Comparison of ENCODE assay signal across 8 mouse cellular contexts in genomic region chr5:143356686-143357388, GRCm38 (mm10). TPM values are rescaled to one million over a fixed set of nuclear protein-coding genes. Genes with fewer than 3 reads are reported as not detected.
DNase-seq lines count a peak whose midpoint lies in the region; ATAC-seq and TF ChIP-seq lines count a peak whose summit lies in the region.

Gene Grid2ip (plus strand): TSS chr5:143357338.

- no peaks in the 10 kb centered on the region for H3K9me3 ChIP-seq in lung, embryonic 14.5 days (ENCODE audit: low read depth, low read length)
- no peaks in the 10 kb centered on the region for H3K9me3 ChIP-seq in embryonic facial prominence, embryonic 13.5 days
- no peaks in the 10 kb centered on the region for H3K9me3 ChIP-seq in intestine, embryonic 16.5 days (ENCODE audit: control insufficient read depth, low read length)
- no peaks in the 10 kb centered on the region for H3K9me3 ChIP-seq in stomach, embryonic 14.5 days (ENCODE audit: control insufficient read depth, low read depth, low read length)

- H3K4me2 ChIP-seq in lung, embryonic 14.5 days = peak within 1 kb of the TSS; percentile 35
- H3K4me2 ChIP-seq in embryonic facial prominence, embryonic 13.5 days = peak within 1 kb of the TSS; percentile 56
- H3K4me2 ChIP-seq in intestine, embryonic 16.5 days (ENCODE audit: low read depth, low read length) = peak within 1 kb of the TSS; percentile 4; the same call in 1 of the 2 replicates
- H3K4me2 ChIP-seq in stomach, embryonic 14.5 days (replicated peaks; ENCODE audit: low read depth, low read length) = peak within 1 kb of the TSS; percentile 10; the same call in 1 of the 2 replicates

- peak within 1 kb of the TSS; percentile 15; the same call in 1 of the 2 replicates for H3K4me3 ChIP-seq in lung, embryonic 14.5 days (ENCODE audit: low read depth, low read length)
- H3K4me3 ChIP-seq in embryonic facial prominence, embryonic 13.5 days = peak within 1 kb of the TSS; percentile 35
- H3K4me3 ChIP-seq in intestine, embryonic 16.5 days (ENCODE audit: low read length) = no peak within 1 kb of the TSS
- peak within 1 kb of the TSS; percentile 9; the same call in 1 of the 2 replicates for H3K4me3 ChIP-seq in stomach, embryonic 14.5 days (ENCODE audit: low read depth, low read length)

- no peaks in the 10 kb centered on the region for H3K4me1 ChIP-seq in lung, embryonic 14.5 days (ENCODE audit: insufficient read depth)
- peaks cover 13% of the 10 kb centered on the region for H3K4me1 ChIP-seq in embryonic facial prominence, embryonic 13.5 days
- no peaks in the 10 kb centered on the region for H3K4me1 ChIP-seq in intestine, embryonic 16.5 days (ENCODE audit: control insufficient read depth, insufficient read depth, low read length)
- no peaks in the 10 kb centered on the region for H3K4me1 ChIP-seq in stomach, embryonic 14.5 days (ENCODE audit: control insufficient read depth, insufficient read depth, low read length)

- 17% methylated on average over 17 of the region's 17 CpGs for WGBS in lung, embryonic 14.5 days
- WGBS in embryonic facial prominence, embryonic 13.5 days = 13% methylated on average over 17 of the region's 17 CpGs
- WGBS in intestine, embryonic 16.5 days = 19% methylated on average over 17 of the region's 17 CpGs
- 20% methylated on average over 17 of the region's 17 CpGs for WGBS in stomach, embryonic 14.5 days

- no peaks in the 10 kb centered on the region for H3K36me3 ChIP-seq in lung, embryonic 14.5 days (ENCODE audit: insufficient read depth)
- H3K36me3 ChIP-seq in embryonic facial prominence, embryonic 13.5 days = no peaks in the 10 kb centered on the region
- H3K36me3 ChIP-seq in intestine, embryonic 16.5 days (ENCODE audit: control insufficient read depth, insufficient read depth, low read length) = no peaks in the 10 kb centered on the region
- no peaks in the 10 kb centered on the region for H3K36me3 ChIP-seq in stomach, embryonic 14.5 days (ENCODE audit: control insufficient read depth, insufficient read depth, low read length)

- no peak for TF ChIP-seq CTCF in lung, embryonic 14.5 days (IDR thresholded peaks at IDR 0.05; ENCODE audit: low read depth)

- H3K27me3 ChIP-seq in lung, embryonic 14.5 days (ENCODE audit: insufficient read depth, low read length) = peaks cover 31% of the 10 kb centered on the region
- H3K27me3 ChIP-seq in embryonic facial prominence, embryonic 13.5 days = peaks cover 36% of the 10 kb centered on the region
- H3K27me3 ChIP-seq in intestine, embryonic 16.5 days (replicated peaks; ENCODE audit: control insufficient read depth, insufficient read depth, low read length) = peaks cover 13% of the 10 kb centered on the region; the same call in 1 of the 2 replicates
- peaks cover 10% of the 10 kb centered on the region; the same call in 1 of the 2 replicates for H3K27me3 ChIP-seq in stomach, embryonic 14.5 days (ENCODE audit: control insufficient read depth, insufficient read depth, low read length)

- no peak within 1 kb of the TSS for H3K27ac ChIP-seq in lung, embryonic 14.5 days (ENCODE audit: low read depth)
- H3K27ac ChIP-seq in embryonic facial prominence, embryonic 13.5 days = no peak within 1 kb of the TSS
- H3K27ac ChIP-seq in intestine, embryonic 16.5 days (ENCODE audit: low read length) = no peak within 1 kb of the TSS
- no peak within 1 kb of the TSS for H3K27ac ChIP-seq in stomach, embryonic 14.5 days (ENCODE audit: low read length)

- no peak within 1 kb of the TSS; the same call in 1 of the 2 replicates for H3K9ac ChIP-seq in lung, embryonic 14.5 days
- H3K9ac ChIP-seq in embryonic facial prominence, embryonic 13.5 days = peak within 1 kb of the TSS; percentile 62
- H3K9ac ChIP-seq in intestine, embryonic 16.5 days (ENCODE audit: low read depth, low read length) = no peak within 1 kb of the TSS
- no peak within 1 kb of the TSS for H3K9ac ChIP-seq in stomach, embryonic 14.5 days (replicated peaks; ENCODE audit: low read depth, low read length)

- no peak for ATAC-seq in lung, embryonic 14.5 days (ENCODE audit: insufficient read depth)
- ATAC-seq in embryonic facial prominence, embryonic 13.5 days (ENCODE audit: insufficient number of reproducible peaks, insufficient read depth, low FRiP score, low TSS enrichment, low read depth) = no peak
- ATAC-seq in intestine, embryonic 16.5 days = no peak
- no peak for ATAC-seq in stomach, embryonic 14.5 days (ENCODE audit: insufficient number of reproducible peaks, insufficient read depth, low FRiP score, low read depth)

- DNase-seq in lung, embryonic 14.5 days = no peak
- no peak for DNase-seq in lung, postnatal 36 days
- DNase-seq in layer of hippocampus, adult 9-11 months = no peak
- no peak for DNase-seq in adrenal gland, postnatal 25 days
- DNase-seq in thymus, postnatal 4 days = no peak

RNA-seq across cellular contexts. Expression of gene Grid2ip, which starts in this region (rescaled TPM):
- polyA plus RNA-seq in lung, embryonic 14.5 days (2014; fragmentation: Nextera tagmentation; extraction: Ambion mirVana) = 0.17 and 0.27 TPM in 2 replicates
- polyA plus RNA-seq in embryonic facial prominence, embryonic 13.5 days (2015; fragmentation: Nextera tagmentation; extraction: Ambion mirVana) = 0.52 and 1.1 TPM in 2 replicates
- polyA plus RNA-seq in intestine, embryonic 16.5 days (2015; fragmentation: Nextera tagmentation; extraction: Ambion mirVana) = 0.09 and 0.28 TPM in 2 replicates
- polyA plus RNA-seq in stomach, embryonic 14.5 days (2014; fragmentation: Nextera tagmentation; extraction: Ambion mirVana) = 1.3 and 2.0 TPM in 2 replicates
- 0.73 and 0.95 TPM in 2 replicates for total RNA-seq in adrenal gland, postnatal 25 days (2021)

Comparison
In these comparisons a context has a peak if more than half of its experiments do, and no peak if none do; other contexts are left out.
1. H3K4me2 ChIP-seq: peak in every context shown above with its lines; median percentile 56 in embryonic facial prominence, embryonic 13.5 days; 35 in lung, embryonic 14.5 days; 10 in stomach, embryonic 14.5 days; 4 in intestine, embryonic 16.5 days.